Mouse (Mus musculus): ENCODE data around the gene Nubp1. TPM values are rescaled to one million over a fixed set of nuclear protein-coding genes. Genes with fewer than 3 reads are reported as not detected.

Nubp1 gene
- polyA plus RNA-seq, 2 experiments, result 20.2 to 31.6 TPM

- Histone ChIP-seq H3K4me1 (replicated peaks; ENCODE audit: control insufficient read depth in 2 of 2, insufficient read depth in 2 of 2, low read length in 1 of 2) (peaks cover 0 to 7% of the 10 kb centered on the region in 2 experiments; a peak in 1 of 4 replicates), H3K9ac (replicated peaks) (no peak overlapping the region), H3K4me2 (ENCODE audit: low read depth) (no peak overlapping the region), H3K27ac (no peak overlapping the region), H3K4me3 (ENCODE audit: insufficient read depth in 1 of 2, low read depth in 2 of 2, low read length in 2 of 2) (no peak overlapping the region), H3K27me3 (ENCODE audit: control insufficient read depth, insufficient read depth, low read length) (no peaks in the 10 kb centered on the region), H3K9me3 (ENCODE audit: control insufficient read depth, low read length) (no peaks in the 10 kb centered on the region), H3K36me3 (replicated peaks; ENCODE audit: control insufficient read depth, insufficient read depth, low read depth) (no peaks in the 10 kb centered on the region)
- DNase-seq (ENCODE audit: low read depth in 3 of 3, low spot score in 3 of 3) (no peak), ATAC-seq (ENCODE audit: insufficient read depth) (no peak)
- 55% methylated on average over 5 of the region's 5 CpGs for WGBS (ENCODE audit: insufficient replicate concordance)
- TF ChIP-seq EP300 (IDR thresholded peaks at IDR 0.05; ENCODE audit: low read depth), result no peak
- TF ChIP-seq CTCF (IDR thresholded peaks at IDR 0.05; ENCODE audit: low read depth), result no peak
Measured at GRCm38 (mm10) chr16:10433344-10433743, 21.6 kb downstream of the Nubp1 start.

- TF ChIP-seq EP300 (IDR thresholded peaks at IDR 0.05; ENCODE audit: low read depth) (no peak), CTCF (IDR thresholded peaks at IDR 0.05; ENCODE audit: low read depth) (no peak)
- H3K36me3 ChIP-seq (replicated peaks; ENCODE audit: control insufficient read depth, insufficient read depth, low read depth), result no peaks in the 10 kb centered on the region
- no peaks in the 10 kb centered on the region for H3K27me3 ChIP-seq (ENCODE audit: control insufficient read depth, insufficient read depth, low read length)
- ATAC-seq (ENCODE audit: insufficient read depth), result no peak
- 65% methylated on average over 6 of the region's 6 CpGs for WGBS (ENCODE audit: insufficient replicate concordance)
- H3K9ac ChIP-seq (replicated peaks), result no peak overlapping the region
- no peak overlapping the region for H3K4me2 ChIP-seq (ENCODE audit: low read depth)
- no peak overlapping the region for H3K4me3 ChIP-seq (ENCODE audit: insufficient read depth in 1 of 2, low read depth in 2 of 2, low read length in 2 of 2)
- peaks cover 0 to 7% of the 10 kb centered on the region in 2 experiments; a peak in 1 of 4 replicates for H3K4me1 ChIP-seq (replicated peaks; ENCODE audit: control insufficient read depth in 2 of 2, insufficient read depth in 2 of 2, low read length in 1 of 2)
- no peaks in the 10 kb centered on the region for H3K9me3 ChIP-seq (ENCODE audit: control insufficient read depth, low read length)
- H3K27ac ChIP-seq, result no peak overlapping the region
- no peak for DNase-seq (ENCODE audit: low read depth in 3 of 3, low spot score in 3 of 3)
Measured at GRCm38 (mm10) chr16:10436166-10436565, 24.4 kb downstream of the Nubp1 start.

- 65% methylated on average over 5 of the region's 5 CpGs for WGBS (ENCODE audit: insufficient replicate concordance)
Measured at GRCm38 (mm10) chr16:10438055-10438454, 26.3 kb downstream of the Nubp1 start.

GRCm38 (mm10) chr16:10441328-10441727 is 29.6 kb downstream of the Nubp1 start:
- DNase-seq (ENCODE audit: low read depth in 3 of 3, low spot score in 3 of 3), result no peak

More at GRCm38 (mm10) chr16:10438055-10438454, 26.3 kb downstream of the Nubp1 start:
- H3K36me3 ChIP-seq (replicated peaks; ENCODE audit: control insufficient read depth, insufficient read depth, low read depth), result no peaks in the 10 kb centered on the region
- no peak for TF ChIP-seq EP300 (IDR thresholded peaks at IDR 0.05; ENCODE audit: low read depth)
- no peak for TF ChIP-seq CTCF (IDR thresholded peaks at IDR 0.05; ENCODE audit: low read depth)
- H3K4me1 ChIP-seq (replicated peaks; ENCODE audit: control insufficient read depth in 2 of 2, insufficient read depth in 2 of 2, low read length in 1 of 2), result peaks cover 0 to 7% of the 10 kb centered on the region in 2 experiments; a peak in 1 of 4 replicates
- no peak overlapping the region for H3K9ac ChIP-seq (replicated peaks)
- no peaks in the 10 kb centered on the region for H3K27me3 ChIP-seq (ENCODE audit: control insufficient read depth, insufficient read depth, low read length)
- no peaks in the 10 kb centered on the region for H3K9me3 ChIP-seq (ENCODE audit: control insufficient read depth, low read length)
- ATAC-seq (ENCODE audit: insufficient read depth) (no peak), DNase-seq (ENCODE audit: low read depth in 3 of 3, low spot score in 3 of 3) (no peak)
- no peak overlapping the region for H3K27ac ChIP-seq
- H3K4me2 ChIP-seq (ENCODE audit: low read depth), result no peak overlapping the region
- H3K4me3 ChIP-seq (ENCODE audit: insufficient read depth in 1 of 2, low read depth in 2 of 2, low read length in 2 of 2), result no peak overlapping the region

GRCm38 (mm10) chr16:10441761-10442160 is 30.0 kb downstream of the Nubp1 start:
- 51% methylated on average over 4 of the region's 4 CpGs for WGBS (ENCODE audit: insufficient replicate concordance)
- H3K4me2 ChIP-seq (ENCODE audit: low read depth), result no peak overlapping the region
- TF ChIP-seq CTCF (IDR thresholded peaks at IDR 0.05; ENCODE audit: low read depth) (no peak), EP300 (IDR thresholded peaks at IDR 0.05; ENCODE audit: low read depth) (no peak)
- H3K27ac ChIP-seq, result no peak overlapping the region
- H3K4me1 ChIP-seq (replicated peaks; ENCODE audit: control insufficient read depth in 2 of 2, insufficient read depth in 2 of 2, low read length in 1 of 2), result no peaks in the 10 kb centered on the region
- no peaks in the 10 kb centered on the region for H3K36me3 ChIP-seq (replicated peaks; ENCODE audit: control insufficient read depth, insufficient read depth, low read depth)
- H3K27me3 ChIP-seq (ENCODE audit: control insufficient read depth, insufficient read depth, low read length), result no peaks in the 10 kb centered on the region
- no peak overlapping the region for H3K4me3 ChIP-seq (ENCODE audit: insufficient read depth in 1 of 2, low read depth in 2 of 2, low read length in 2 of 2)
- DNase-seq (ENCODE audit: low read depth in 3 of 3, low spot score in 3 of 3) (no peak), ATAC-seq (ENCODE audit: insufficient read depth) (no peak)
- H3K9ac ChIP-seq (replicated peaks), result no peak overlapping the region
- no peaks in the 10 kb centered on the region for H3K9me3 ChIP-seq (ENCODE audit: control insufficient read depth, low read length)

More at GRCm38 (mm10) chr16:10441328-10441727, 29.6 kb downstream of the Nubp1 start:
- 41% methylated on average over 6 of the region's 6 CpGs for WGBS (ENCODE audit: insufficient replicate concordance)
- H3K9me3 ChIP-seq (ENCODE audit: control insufficient read depth, low read length), result no peaks in the 10 kb centered on the region
- H3K4me1 ChIP-seq (replicated peaks; ENCODE audit: control insufficient read depth in 2 of 2, insufficient read depth in 2 of 2, low read length in 1 of 2), result no peaks in the 10 kb centered on the region
- TF ChIP-seq CTCF (IDR thresholded peaks at IDR 0.05; ENCODE audit: low read depth) (no peak), EP300 (IDR thresholded peaks at IDR 0.05; ENCODE audit: low read depth) (no peak)
- H3K27ac ChIP-seq, result no peak overlapping the region
- no peaks in the 10 kb centered on the region for H3K27me3 ChIP-seq (ENCODE audit: control insufficient read depth, insufficient read depth, low read length)
- no peak for ATAC-seq (ENCODE audit: insufficient read depth)
- no peaks in the 10 kb centered on the region for H3K36me3 ChIP-seq (replicated peaks; ENCODE audit: control insufficient read depth, insufficient read depth, low read depth)
- H3K9ac ChIP-seq (replicated peaks), result no peak overlapping the region
- H3K4me3 ChIP-seq (ENCODE audit: insufficient read depth in 1 of 2, low read depth in 2 of 2, low read length in 2 of 2), result no peak overlapping the region
- no peak overlapping the region for H3K4me2 ChIP-seq (ENCODE audit: low read depth)

Data from liver, embryonic 14.5 days (tissue).